Mouse (Mus musculus) embryonic facial prominence, embryonic 14.5 days (tissue): ENCODE results near the gene Top1. TPM values are rescaled to one million over a fixed set of nuclear protein-coding genes. Genes with fewer than 3 reads are reported as not detected.

Experiments used
- ATAC-seq: fragments of 200-750 bp; cut with Nextera tagmentation; 2 replicates; pipeline ENCODE4 v1.8.0; 2017; ENCODE audit warnings: low read depth, moderate number of reproducible peaks, moderate TSS enrichment
- DNase-seq: peaks from one replicate; pipeline ENCODE4 v3.0.0-alpha.2; 2015; ENCODE audit warnings: low spot score
- H3K27ac ChIP-seq: fragments of 300-500 bp; sonication (generic); replicated peaks from 2 replicates; pipeline ENCODE4 v1.5.1; 2014; ENCODE audit warnings: low read depth, mild to moderate bottlenecking, low read length, moderate library complexity
- H3K27me3 ChIP-seq: fragments of 300-500 bp; sonication (generic); replicated peaks from 2 replicates; pipeline ENCODE4 v1.6.1; 2014; ENCODE audit warnings: low read length; ENCODE audit not compliant: control insufficient read depth, insufficient read depth
- H3K36me3 ChIP-seq: fragments of 300-500 bp; sonication (generic); 2 replicates; pipeline ENCODE4 v1.6.1; 2014; ENCODE audit warnings: low read length, mixed read lengths; ENCODE audit not compliant: control insufficient read depth, insufficient read depth
- H3K4me1 ChIP-seq: fragments of 300-500 bp; sonication (generic); 2 replicates; pipeline ENCODE4 v1.6.1; 2014; ENCODE audit warnings: antibody characterized with exemption, low read length; ENCODE audit not compliant: control insufficient read depth, insufficient read depth
- H3K4me2 ChIP-seq: fragments of 300-500 bp; sonication (generic); 2 replicates; pipeline ENCODE4 v1.6.1; 2014; ENCODE audit warnings: low read depth, mild to moderate bottlenecking, low read length, moderate library complexity, mixed read lengths
- H3K4me3 ChIP-seq: fragments of 300-500 bp; sonication (generic); 2 replicates; pipeline ENCODE4 v1.5.1; 2014; ENCODE audit warnings: low read depth, mild to moderate bottlenecking, low read length
- H3K9ac ChIP-seq: fragments of 300-500 bp; sonication (generic); 2 replicates; pipeline ENCODE4 v1.6.1; 2014; ENCODE audit warnings: low read depth, mild to moderate bottlenecking, low read length, moderate library complexity, mixed read lengths
- H3K9me3 ChIP-seq: fragments of 300-500 bp; sonication (generic); 2 replicates; pipeline ENCODE4 v1.6.1; 2016; ENCODE audit warnings: low read length; ENCODE audit not compliant: control insufficient read depth
- WGBS: fragments of 180-500 bp; shearing (Covaris S2); extraction: QIAGEN DNeasy Blood & Tissue Kit; methylation state at CpG from one replicate; pipeline ENCODE4 v1.1.7; 2014; 5-methylcytosine and 5-hydroxymethylcytosine counted together
- polyA plus RNA-seq: library from polyadenylated mRNA; unstranded; fragments of >200 nt; fragmentation: Nextera tagmentation; extraction: Ambion mirVana; gene quantifications from 2 replicates; pipeline ENCODE4 v1.2.1, GENCODE M21; 2014

The Top1 gene
- polyA plus RNA-seq, 1 experiment from 2014 or later = 64.0 TPM

- Histone ChIP-seq H3K4me1 (peaks cover 28% of the 10 kb centered on the region), H3K36me3 (peaks cover 20% of the 10 kb centered on the region), H3K9me3 (no peaks in the 10 kb centered on the region), H3K27ac (peak within 1 kb of the TSS; percentile 98), H3K4me2 (peak within 1 kb of the TSS; percentile 92), H3K27me3 (no peaks in the 10 kb centered on the region), H3K4me3 (peak within 1 kb of the TSS; percentile 98), H3K9ac (peak within 1 kb of the TSS; percentile 100)
- DNase-seq (peak; percentile 97), ATAC-seq (peak; percentile 95)
- WGBS = 0% methylated on average over 5 of the region's 99 CpGs
Measured at GRCm38 (mm10) chr2:160731117-160731838, 85.6 kb downstream of the Top1 start, which contains the start of gene Plcg1. Plcg1 (plus strand) TSS chr2:160731300.

- peak; percentile 62 for DNase-seq
- Histone ChIP-seq H3K4me2 (peak overlapping the region; percentile 92), H3K27ac (peak overlapping the region; percentile 98), H3K36me3 (peaks cover 25% of the 10 kb centered on the region), H3K4me3 (peak overlapping the region; percentile 98), H3K9me3 (no peaks in the 10 kb centered on the region), H3K4me1 (peaks cover 28% of the 10 kb centered on the region), H3K9ac (peak overlapping the region; percentile 100), H3K27me3 (no peaks in the 10 kb centered on the region)
- peak; percentile 11; the same call in 1 of the 2 replicates for ATAC-seq
- 2% methylated on average over 12 of the region's 32 CpGs for WGBS
Measured at GRCm38 (mm10) chr2:160731839-160732261, 86.2 kb downstream of the Top1 start.

- WGBS = 22% methylated on average over 9 of the region's 9 CpGs
- H3K27me3 ChIP-seq = no peaks in the 10 kb centered on the region
- H3K4me2 ChIP-seq = peak overlapping the region; percentile 92
- peaks cover 30% of the 10 kb centered on the region for H3K36me3 ChIP-seq
- no peak for ATAC-seq
- no peaks in the 10 kb centered on the region for H3K9me3 ChIP-seq
- H3K9ac ChIP-seq = peak overlapping the region; percentile 100
- H3K27ac ChIP-seq = peak overlapping the region; percentile 98
- H3K4me3 ChIP-seq = peak overlapping the region; percentile 98
- no peak for DNase-seq
- peaks cover 28% of the 10 kb centered on the region for H3K4me1 ChIP-seq
Measured at GRCm38 (mm10) chr2:160732420-160732995, 86.8 kb downstream of the Top1 start.

GRCm38 (mm10) chr2:160733131-160733531, 87.4 kb downstream of the Top1 start:
- Histone ChIP-seq H3K4me2 (peak overlapping the region; percentile 92), H3K9me3 (no peaks in the 10 kb centered on the region), H3K9ac (peak overlapping the region; percentile 100), H3K27ac (no peak overlapping the region), H3K27me3 (no peaks in the 10 kb centered on the region), H3K36me3 (peaks cover 30% of the 10 kb centered on the region), H3K4me3 (peak overlapping the region; percentile 98), H3K4me1 (peaks cover 28% of the 10 kb centered on the region)
- no peak for DNase-seq
- 31% methylated on average over 7 of the region's 7 CpGs for WGBS
- no peak for ATAC-seq

GRCm38 (mm10) chr2:160734331-160734730, 88.6 kb downstream of the Top1 start:
- Histone ChIP-seq H3K4me2 (peak overlapping the region; percentile 92), H3K27me3 (no peaks in the 10 kb centered on the region), H3K4me1 (peaks cover 30% of the 10 kb centered on the region), H3K4me3 (no peak overlapping the region), H3K27ac (no peak overlapping the region), H3K9me3 (no peaks in the 10 kb centered on the region), H3K9ac (no peak overlapping the region), H3K36me3 (peaks cover 33% of the 10 kb centered on the region)
- ATAC-seq (no peak), DNase-seq (no peak)
- 81% methylated on average over 3 of the region's 3 CpGs for WGBS

GRCm38 (mm10) chr2:160735706-160736310, 90.1 kb downstream of the Top1 start:
- WGBS = 81% methylated on average over 5 of the region's 5 CpGs
- Histone ChIP-seq H3K27ac (no peak overlapping the region), H3K36me3 (peaks cover 38% of the 10 kb centered on the region)

GRCm38 (mm10) chr2:160736466-160736865, 90.8 kb downstream of the Top1 start:
- Histone ChIP-seq H3K9me3 (no peaks in the 10 kb centered on the region), H3K4me1 (peaks cover 41% of the 10 kb centered on the region), H3K9ac (no peak overlapping the region), H3K27me3 (no peaks in the 10 kb centered on the region), H3K4me2 (no peak overlapping the region), H3K4me3 (no peak overlapping the region), H3K36me3 (peaks cover 44% of the 10 kb centered on the region), H3K27ac (no peak overlapping the region)
- WGBS = 92% methylated on average over 3 of the region's 3 CpGs
- no peak for DNase-seq
- no peak for ATAC-seq

More at GRCm38 (mm10) chr2:160735706-160736310, 90.1 kb downstream of the Top1 start:
- DNase-seq (no peak), ATAC-seq (no peak)
- Histone ChIP-seq H3K4me3 (no peak overlapping the region), H3K9me3 (no peaks in the 10 kb centered on the region), H3K4me1 (peaks cover 40% of the 10 kb centered on the region), H3K9ac (no peak overlapping the region), H3K4me2 (no peak overlapping the region), H3K27me3 (no peaks in the 10 kb centered on the region)

- Histone ChIP-seq H3K27ac (no peak overlapping the region), H3K27me3 (no peaks in the 10 kb centered on the region), H3K9ac (no peak overlapping the region), H3K36me3 (peaks cover 56% of the 10 kb centered on the region), H3K4me2 (no peak overlapping the region), H3K9me3 (no peaks in the 10 kb centered on the region), H3K4me1 (peaks cover 35% of the 10 kb centered on the region), H3K4me3 (no peak overlapping the region)
- WGBS = 73% methylated on average over 5 of the region's 5 CpGs
- no peak for DNase-seq
- ATAC-seq = no peak
Measured at GRCm38 (mm10) chr2:160738354-160738753, 92.7 kb downstream of the Top1 start.
